Mouse (Mus musculus): ENCODE results near the gene Fbxl15.

Gene Fbxl15

GRCm38 (mm10) chr19:46328081-46329030 is at the start of gene Fbxl15:
Fbxl15 (plus strand) TSS chr19:46328184.
- DNase-seq (ENCODE audit: low read depth) = peak; percentile 92

- DNase-seq (ENCODE audit: low read depth) = no peak
Observed at GRCm38 (mm10) chr19:46282081-46282849, 45.7 kb upstream of the Fbxl15 start.

DNA sequence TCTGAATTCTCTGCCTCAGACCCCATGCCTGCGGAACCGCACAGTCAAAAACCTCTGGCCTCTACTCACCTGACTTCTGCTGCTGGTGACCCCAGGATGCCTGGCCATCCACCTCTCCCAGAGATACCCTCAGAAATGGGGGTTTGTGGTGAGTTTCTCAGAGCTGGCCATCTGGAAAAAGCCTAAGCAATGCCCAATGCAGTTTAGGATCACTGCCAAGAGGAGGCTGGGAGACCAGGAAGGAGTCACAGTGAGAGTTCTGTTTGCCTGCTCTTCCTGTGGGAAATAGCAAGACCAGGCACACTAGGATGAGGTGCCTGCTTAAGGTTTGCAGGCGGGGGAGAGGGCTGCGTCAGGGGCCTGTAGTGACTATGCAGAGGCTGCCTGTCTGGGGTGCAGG is 43.3 kb upstream of the Fbxl15 start:
- DNase-seq (ENCODE audit: low read depth) = no peak

DNA sequence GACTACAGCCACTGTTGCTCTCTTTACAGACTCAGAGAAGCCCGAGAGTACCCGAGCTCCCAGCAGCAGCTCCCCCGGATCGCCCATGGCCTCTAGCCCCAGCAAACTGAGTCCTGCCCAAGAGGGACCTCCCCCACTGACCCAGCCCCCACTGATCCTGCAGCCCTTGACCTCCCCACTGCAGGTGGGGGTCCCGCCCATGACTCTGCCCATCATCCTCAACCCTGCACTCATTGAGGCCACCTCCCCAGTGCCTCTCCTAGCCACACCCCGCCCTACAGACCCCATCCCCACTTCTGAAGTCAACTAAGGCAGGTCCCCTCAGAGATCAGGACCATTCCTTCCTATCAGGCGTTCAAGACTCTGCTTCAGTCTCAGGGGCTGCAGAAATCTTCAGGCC is 42.4 kb upstream of the Fbxl15 start:
- no peak for DNase-seq (ENCODE audit: low read depth)

- DNase-seq (ENCODE audit: low read depth) = no peak
Observed at GRCm38 (mm10) chr19:46286047-46286446, 41.9 kb upstream of the Fbxl15 start.

DNA sequence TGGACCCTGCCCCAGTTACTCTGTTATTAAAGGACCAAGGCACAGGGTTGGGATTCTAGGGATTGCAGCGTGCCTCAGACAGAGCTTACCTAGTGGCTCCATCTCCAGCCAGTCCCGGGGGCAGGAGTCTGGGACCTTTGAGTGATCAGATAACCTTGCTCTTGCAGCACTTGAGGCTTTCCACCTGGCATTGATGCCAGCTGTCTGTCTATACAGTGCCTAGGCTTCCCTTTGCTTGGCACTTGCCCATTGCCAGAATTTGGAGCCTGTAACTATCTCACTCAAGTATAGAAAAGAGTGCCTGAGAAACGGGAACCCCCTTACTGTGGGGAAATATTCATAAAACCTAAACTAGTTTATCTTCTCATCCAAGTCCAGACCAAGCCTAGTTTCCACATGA is 41.1 kb upstream of the Fbxl15 start:
- no peak for DNase-seq (ENCODE audit: low read depth)

- DNase-seq (ENCODE audit: low read depth) = no peak
Observed at GRCm38 (mm10) chr19:46287566-46287965, 40.4 kb upstream of the Fbxl15 start.

DNA sequence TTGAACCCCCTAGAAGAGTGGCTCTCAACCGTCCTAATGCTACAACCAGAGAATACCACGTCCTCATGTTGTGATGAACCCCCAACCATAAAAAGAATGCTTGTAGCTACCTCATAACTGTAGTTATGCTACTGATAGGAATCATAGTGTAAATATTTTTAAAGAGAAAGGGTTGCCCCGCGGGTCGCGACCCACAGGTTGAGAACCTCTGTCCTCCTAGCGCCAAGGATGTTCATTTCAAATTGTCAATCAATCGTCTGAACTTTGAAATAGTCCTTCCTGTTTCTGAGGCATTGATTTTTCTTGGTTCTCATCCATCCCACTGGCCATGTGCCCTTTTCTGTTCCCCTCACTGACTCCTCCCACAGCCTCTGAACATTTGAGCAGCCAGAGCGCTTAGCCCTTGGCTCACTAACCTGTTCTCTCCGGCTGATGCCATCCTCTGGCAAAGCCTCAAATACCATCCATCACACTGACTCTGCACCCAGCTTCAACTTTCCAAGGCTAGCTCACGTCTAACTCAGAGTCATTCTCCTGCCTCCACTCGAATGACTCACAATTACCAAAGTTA is 37.4 kb upstream of the Fbxl15 start:
- no peak for DNase-seq (ENCODE audit: low read depth)

- DNase-seq (ENCODE audit: low read depth) = no peak
Observed at GRCm38 (mm10) chr19:46296938-46297337, 31.0 kb upstream of the Fbxl15 start.

DNA sequence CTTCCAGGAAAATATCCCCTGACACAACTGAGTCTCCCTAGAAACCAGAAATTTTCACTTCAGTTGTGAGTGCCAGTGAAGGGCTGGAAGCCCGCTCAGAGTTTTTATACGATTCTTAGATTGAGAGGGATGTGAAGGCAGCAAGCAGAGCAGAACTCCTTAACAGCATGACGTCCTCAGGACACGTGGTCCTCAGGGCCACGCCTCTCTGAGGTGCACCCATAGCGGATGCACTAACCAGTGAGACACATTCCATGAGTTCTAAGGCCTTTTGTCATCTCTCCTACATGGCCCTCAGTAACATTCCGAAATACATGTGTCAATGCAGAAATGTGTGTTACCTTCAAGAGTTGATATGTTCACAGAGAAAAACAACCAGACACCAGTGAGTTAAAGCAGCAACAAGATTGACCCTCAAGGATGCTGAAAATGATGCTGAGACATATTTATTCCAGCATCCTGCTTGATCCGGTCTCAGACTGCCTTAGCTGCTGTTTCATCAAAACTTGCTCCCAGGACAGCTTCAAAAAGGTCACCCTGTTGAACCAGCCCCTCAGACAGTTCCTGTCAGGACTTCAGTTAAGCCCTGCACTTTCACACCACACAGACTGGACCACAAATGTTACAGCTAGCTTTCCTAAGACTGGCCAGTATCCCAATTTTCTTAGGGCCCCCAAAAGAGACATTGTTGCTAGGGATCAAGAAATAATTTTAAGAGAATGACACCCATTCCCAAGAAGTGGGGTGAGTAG is 27.5 kb upstream of the Fbxl15 start:
- no peak for DNase-seq (ENCODE audit: low read depth)

DNA sequence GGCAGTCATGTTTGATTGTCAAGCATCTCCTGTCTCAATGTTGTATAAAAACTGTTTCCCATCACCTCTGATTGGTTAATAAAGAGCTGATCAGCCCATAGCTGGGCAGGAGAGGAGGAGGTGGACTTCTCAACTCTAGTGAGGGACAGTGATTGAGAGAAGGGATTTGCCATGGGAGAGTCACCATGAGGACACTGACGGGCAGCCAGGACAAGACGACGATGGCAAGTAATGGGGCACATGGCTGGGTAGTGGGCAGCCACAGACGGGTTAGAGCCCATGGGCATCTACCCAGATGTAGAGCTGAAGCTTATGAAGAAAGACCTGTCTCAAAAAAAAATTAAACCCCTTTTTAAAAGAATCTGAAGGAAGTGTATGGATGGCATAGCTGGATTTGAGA is 25.4 kb upstream of the Fbxl15 start:
- DNase-seq (ENCODE audit: low read depth) = no peak

GRCm38 (mm10) chr19:46303251-46304215 is 24.5 kb upstream of the Fbxl15 start:
- no peak for DNase-seq (ENCODE audit: low read depth)

DNA sequence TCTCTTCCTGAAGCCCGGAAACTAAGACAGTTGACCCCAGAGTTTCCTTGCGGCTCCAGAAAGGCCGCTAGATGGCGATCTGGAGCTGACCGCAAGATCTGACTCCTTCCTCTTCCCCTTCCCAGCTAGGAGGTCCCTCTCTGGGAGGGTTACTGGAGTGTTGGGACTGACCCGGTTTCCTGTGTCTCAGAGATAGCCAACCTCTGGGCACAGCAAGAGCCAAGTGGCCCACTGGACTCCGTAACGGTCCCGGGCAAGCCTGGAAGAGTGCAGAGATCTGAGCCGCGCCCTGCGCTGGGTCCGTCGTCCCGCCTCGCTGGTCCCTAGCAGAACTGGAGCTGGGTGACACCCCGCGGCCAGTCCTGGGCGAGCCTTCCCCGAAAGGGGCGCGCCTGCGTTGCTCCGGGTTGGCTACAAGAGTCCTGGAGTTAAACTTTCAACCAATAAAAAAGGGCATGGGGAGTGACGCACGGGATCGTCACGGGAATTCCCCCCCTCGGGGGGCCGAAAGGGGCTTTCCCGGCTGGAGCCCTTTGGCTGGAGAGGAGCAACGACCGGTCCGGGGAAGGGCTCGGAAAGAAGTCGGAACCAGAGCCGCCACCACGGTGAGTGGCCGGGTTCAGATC is 23.7 kb upstream of the Fbxl15 start, which contains the start of gene Nfkb2:
TSS of gene Nfkb2 (plus strand) at position 105 of the 626 bp plus-strand sequence.
- peak; percentile 86 for DNase-seq (ENCODE audit: low read depth)

GRCm38 (mm10) chr19:46304908-46305333 is 23.1 kb upstream of the Fbxl15 start:
- no peak for DNase-seq (ENCODE audit: low read depth)

- peak; percentile 87 for DNase-seq (ENCODE audit: low read depth)
Observed at GRCm38 (mm10) chr19:46305432-46306267, 22.3 kb upstream of the Fbxl15 start.

DNA sequence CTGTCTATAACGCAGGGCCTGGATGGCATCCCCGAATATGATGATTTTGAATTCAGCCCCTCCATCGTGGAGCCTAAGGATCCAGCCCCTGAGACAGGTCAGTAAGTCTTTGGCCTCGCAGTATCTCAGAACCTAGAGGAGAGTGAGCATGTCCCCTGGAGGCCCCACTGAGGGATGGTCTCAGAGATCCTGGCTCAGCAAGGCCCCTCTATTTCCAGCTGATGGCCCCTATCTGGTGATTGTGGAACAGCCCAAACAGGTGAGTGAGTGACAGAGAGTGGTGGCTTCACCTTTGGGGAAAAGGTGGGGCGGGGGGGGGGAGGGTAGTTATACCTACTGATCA is 21.7 kb upstream of the Fbxl15 start:
- DNase-seq (ENCODE audit: low read depth) = no peak

- DNase-seq (ENCODE audit: low read depth) = no peak
Observed at GRCm38 (mm10) chr19:46306751-46307289, 21.2 kb upstream of the Fbxl15 start.

- DNase-seq (ENCODE audit: low read depth) = no peak
Observed at GRCm38 (mm10) chr19:46307781-46308180, 20.2 kb upstream of the Fbxl15 start.

DNA sequence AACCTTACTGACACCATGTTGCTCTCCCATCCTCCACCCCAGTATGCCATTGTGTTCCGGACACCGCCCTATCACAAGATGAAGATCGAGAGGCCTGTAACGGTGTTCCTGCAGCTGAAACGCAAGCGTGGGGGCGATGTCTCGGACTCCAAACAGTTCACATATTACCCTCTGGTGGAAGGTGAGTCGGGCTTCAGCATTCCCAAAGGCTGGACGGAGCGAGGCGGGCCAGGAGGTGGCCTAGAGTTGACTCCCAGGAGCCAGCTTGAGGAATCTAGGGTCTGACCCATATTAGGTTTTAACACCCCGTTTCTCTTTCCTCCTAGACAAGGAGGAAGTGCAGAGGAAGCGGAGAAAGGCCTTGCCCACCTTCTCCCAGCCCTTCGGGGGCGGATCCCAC is 19.7 kb upstream of the Fbxl15 start:
- no peak for DNase-seq (ENCODE audit: low read depth)

Measured in c-Kit-positive CD71-negative TER-119-negative erythroid progenitor cells, embryonic 14.5 days (primary cell).